Mouse (Mus musculus) layer of hippocampus, postnatal 10 days (tissue): Measurements from ENCODE around the gene Qprt. TPM values are rescaled to one million over a fixed set of nuclear protein-coding genes. Genes with fewer than 3 reads are reported as not detected.

Source experiments
- DNase-seq, 2 experiments: peaks; one replicate each; pipeline ENCODE4 v3.0.0; 2021; ENCODE audit warnings: low spot score in 2 of 2
- total RNA-seq, 2 experiments: library from RNA; stranded (reverse); gene quantifications; 2 replicates each; pipeline ENCODE4 v1.2.3; 2021

Qprt gene
- total RNA-seq, 2 experiments from 2014 or later = 0.20 to 0.57 TPM

DNA sequence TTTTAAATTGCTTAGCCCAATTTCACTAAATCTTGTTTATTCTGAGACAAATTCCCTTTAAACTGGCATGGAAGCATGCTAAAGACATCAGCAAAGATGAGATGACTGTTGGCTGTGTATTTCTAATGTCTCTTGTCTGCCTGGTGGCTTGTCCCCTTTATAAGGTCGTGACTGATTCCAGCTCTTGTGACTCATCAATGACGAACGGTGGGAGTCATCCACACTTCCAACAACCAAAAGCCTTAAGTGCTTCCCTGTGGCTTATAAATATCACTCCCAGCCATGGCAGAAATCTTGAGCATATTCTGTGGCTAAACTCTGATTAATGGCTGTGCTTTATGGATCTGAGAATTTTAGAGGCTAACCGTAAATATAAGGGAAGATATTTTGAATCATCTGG is 55.7 kb downstream of the Qprt start:
- DNase-seq = no peak

- DNase-seq = no peak
Measured at GRCm38 (mm10) chr7:127065538-127065937, 56.5 kb downstream of the Qprt start.

Other genes starting within 250 kb of the Qprt start
- gene Taok2, start 237.5 kb downstream of the Qprt start, total RNA-seq = 100 to 1,000 TPM; 147 to 167 TPM
- 10 to 100 TPM; 23.6 to 28.3 TPM for gene Tmem219, start 199.3 kb downstream of the Qprt start, total RNA-seq
- 100 to 1,000 TPM; 151 to 152 TPM for gene Kctd13, start 193.3 kb downstream of the Qprt start, total RNA-seq
- gene Asphd1, start 172.6 kb downstream of the Qprt start, total RNA-seq = 10 to 100 TPM; 35.6 to 46.1 TPM
- gene Sez6l2, start 171.7 kb downstream of the Qprt start, total RNA-seq = 100 to 1,000 TPM; 273 to 305 TPM
- 100 to 1,000 TPM; 129 to 149 TPM for gene Cdipt, start 146.3 kb downstream of the Qprt start, total RNA-seq
- under 1 TPM in 1 of 2 experiments, not detected in 1; 0.31 TPM for gene Cdiptos, start 146.1 kb downstream of the Qprt start, total RNA-seq
- gene Mvp, start 107.6 kb downstream of the Qprt start, total RNA-seq = 1 to 10 TPM; 5.6 to 6.2 TPM
- under 1 TPM in 1 of 2 experiments, not detected in 1; 0.62 TPM for gene Pagr1b, start 105.7 kb downstream of the Qprt start, total RNA-seq
- 10 to 100 TPM; 24.9 to 34.2 TPM for gene Pagr1a, start 104.9 kb downstream of the Qprt start, total RNA-seq
- 10 to 100 TPM; 33.4 to 34.8 TPM for gene Gm42742, start 101.1 kb downstream of the Qprt start, total RNA-seq
- gene Prrt2, start 101.0 kb downstream of the Qprt start, total RNA-seq = 100 to 1,000 TPM; 146 to 184 TPM
- gene Maz, start 95.2 kb downstream of the Qprt start, total RNA-seq = 100 to 1,000 TPM; 283 to 292 TPM
- 10 to 100 TPM; 12.6 to 16.5 TPM for gene Kif22, start 79.8 kb downstream of the Qprt start, total RNA-seq
- gene Zg16, start 34.9 kb downstream of the Qprt start, total RNA-seq = not detected
- gene AI467606, start 30.9 kb downstream of the Qprt start, total RNA-seq = 1 to 10 TPM; 1.3 to 1.4 TPM
- gene Spn, start 15.6 kb upstream of the Qprt start, total RNA-seq = under 1 TPM; 0.33 to 0.55 TPM
- 10 to 100 TPM; 70.5 to 75.5 TPM for gene Cd2bp2, start 73.8 kb upstream of the Qprt start, total RNA-seq
- gene Tbc1d10b, start 86.2 kb upstream of the Qprt start, total RNA-seq = 10 to 100 TPM; 84.6 to 95.4 TPM
- 1 to 10 TPM; 1.3 to 3.3 TPM for gene Mylpf, start 86.7 kb upstream of the Qprt start, total RNA-seq
- gene Zfp553, start 110.8 kb upstream of the Qprt start, total RNA-seq = 10 to 100 TPM; 19.3 to 19.6 TPM
- 1 to 10 TPM; 5.5 to 5.9 TPM for gene Sept1, start 110.9 kb upstream of the Qprt start, total RNA-seq
- gene Zfp771, start 122.0 kb upstream of the Qprt start, total RNA-seq = 10 to 100 TPM; 56.7 to 67.0 TPM
- 10 to 100 TPM; 36.0 to 37.1 TPM for gene Dctpp1, start 138.5 kb upstream of the Qprt start, total RNA-seq
- 10 to 100 TPM; 45.7 to 49.4 TPM for gene Sephs2, start 151.8 kb upstream of the Qprt start, total RNA-seq
- gene Itgal, start 174.0 kb upstream of the Qprt start, total RNA-seq = under 1 TPM; 0.51 to 0.89 TPM
- 10 to 100 TPM; 11.9 to 13.5 TPM for gene Zfp768, start 223.4 kb upstream of the Qprt start, total RNA-seq